Mouse (Mus musculus): ENCODE data around the gene Zswim8.

DNA sequence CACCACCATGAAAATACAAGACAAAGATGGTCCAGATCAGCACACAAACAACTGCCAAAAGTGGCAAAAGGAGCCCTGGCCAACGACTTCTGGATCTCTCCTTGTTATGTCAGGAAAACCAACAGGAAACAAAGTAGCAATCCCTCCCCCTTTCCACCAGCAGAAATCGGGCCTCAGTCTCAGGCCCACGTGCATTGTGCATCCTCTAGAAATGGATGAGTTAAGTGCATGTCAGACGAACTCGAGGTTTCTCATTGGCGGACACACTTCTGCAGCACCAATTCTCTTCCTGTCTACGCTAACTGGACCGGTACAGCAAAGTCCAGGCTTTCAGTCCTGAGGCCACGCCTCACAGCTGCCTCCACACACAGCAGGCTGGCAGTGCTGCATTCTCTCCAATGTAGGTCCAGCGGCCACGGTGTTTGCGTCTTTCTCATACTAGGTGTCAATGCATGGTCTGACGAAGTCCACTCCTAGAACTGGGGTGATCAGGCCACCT, 28.6 kb downstream of the Zswim8 start:
- no peak for TF ChIP-seq CTCF (IDR thresholded peaks at IDR 0.05; ENCODE audit: insufficient read depth, low read length)
- no peak for TF ChIP-seq POLR2A (IDR thresholded peaks at IDR 0.05; ENCODE audit: borderline replicate concordance, extremely low read depth, low read depth, low read length)

Data from lung, adult 2 months (tissue).